Mouse (Mus musculus) heart, postnatal 0 days (tissue): ENCODE measurements at regions not wholly inside any gene's neighbourhood (a gene's known extent, or its start where the extent isn't known, plus 50 kb on each side); places are given as distances from the start of the nearest gene placed in this dataset.

Experiments
- CTCF ChIP-seq: IDR thresholded peaks from 2 replicates; pipeline ENCODE4 v1.5.1; 2016; ENCODE audit warnings: antibody characterized with exemption, control low read depth, low read depth
- EP300 ChIP-seq: IDR thresholded peaks from 2 replicates; pipeline ENCODE4 v1.6.1; 2016; ENCODE audit warnings: antibody characterized with exemption, low read depth

DNA sequence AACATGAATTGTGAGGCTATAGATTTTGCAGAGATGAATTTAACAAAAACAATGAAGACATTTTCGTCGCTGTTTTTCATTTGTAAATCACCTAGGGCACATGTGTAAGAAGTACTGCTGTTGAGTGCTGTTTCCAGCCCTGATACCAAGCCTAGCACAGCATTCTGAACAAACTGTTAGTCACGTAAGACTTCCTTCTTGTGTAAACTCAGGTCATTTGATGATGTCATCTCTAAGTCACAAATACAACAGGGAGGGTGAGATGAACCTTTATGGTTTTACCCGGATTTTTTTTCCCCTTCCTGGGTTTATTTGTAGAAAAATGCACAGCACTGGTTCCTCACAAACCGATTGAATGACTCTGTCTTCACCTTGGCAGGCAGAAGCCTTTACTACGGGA, 111.6 kb downstream of the Nab1 start:
- no peak for TF ChIP-seq CTCF
- no peak for TF ChIP-seq EP300
